Mouse (Mus musculus) hindbrain, embryonic 10.5 days (tissue): ENCODE data around the gene Rnf182. TPM values are rescaled to one million over a fixed set of nuclear protein-coding genes. Genes with fewer than 3 reads are reported as not detected.
A peak's percentile ranks its signal among the peaks of the same experiment; 100 is the strongest.

Experiments used
- DNase-seq: peaks from one replicate; pipeline ENCODE4 v3.0.0-alpha.2; 2017; ENCODE audit warnings: low spot score
- H3K27ac ChIP-seq: fragments of 300-500 bp; sonication (generic); 2 replicates; pipeline ENCODE4 v1.5.1; 2016; ENCODE audit warnings: mild to moderate bottlenecking, moderate library complexity
- H3K27me3 ChIP-seq: fragments of 300-500 bp; sonication (generic); 2 replicates; pipeline ENCODE4 v1.6.1; 2016; ENCODE audit warnings: mild to moderate bottlenecking; ENCODE audit not compliant: poor library complexity, insufficient read depth, severe bottlenecking
- H3K36me3 ChIP-seq: fragments of 300-500 bp; sonication (generic); 2 replicates; pipeline ENCODE4 v1.6.1; 2016; ENCODE audit warnings: mild to moderate bottlenecking, moderate library complexity
- H3K4me1 ChIP-seq: fragments of 300-500 bp; sonication (generic); replicated peaks from 2 replicates; pipeline ENCODE4 v1.6.1; 2016; ENCODE audit warnings: mild to moderate bottlenecking
- H3K4me3 ChIP-seq: fragments of 300-500 bp; sonication (generic); 2 replicates; pipeline ENCODE4 v1.5.1; 2016; ENCODE audit warnings: mild to moderate bottlenecking, moderate library complexity
- H3K9me3 ChIP-seq: fragments of 300-500 bp; sonication (generic); 2 replicates; pipeline ENCODE4 v1.6.1; 2016; ENCODE audit warnings: mild to moderate bottlenecking, moderate library complexity
- WGBS: fragments of 180-500 bp; shearing (Covaris S2); methylation state at CpG from one replicate; pipeline ENCODE4 v1.1.7; 2016; 5-methylcytosine and 5-hydroxymethylcytosine counted together
- polyA plus RNA-seq: library from polyadenylated mRNA; unstranded; fragments of >200 nt; fragmentation: Nextera tagmentation; extraction: Ambion mirVana; gene quantifications from 2 replicates; pipeline ENCODE4 v1.2.1, GENCODE M21; 2016

Rnf182 gene
- polyA plus RNA-seq, 1 experiment from 2014 or later: 6.6 TPM

GRCm38 (mm10) chr13:43714741-43715140 is 99.2 kb downstream of the Rnf182 start:
- Histone ChIP-seq H3K36me3 (no peaks in the 10 kb centered on the region), H3K27me3 (0 out of 2 replicates have a peak, but pooled peaks cover 6% of the 10 kb centered on the region), H3K9me3 (no peaks in the 10 kb centered on the region), H3K4me1 (peaks cover 16% of the 10 kb centered on the region), H3K27ac (no peak overlapping the region), H3K4me3 (no peak overlapping the region)
- DNase-seq: no peak
- 89% methylated on average over 6 of the region's 6 CpGs for WGBS

- no peak for DNase-seq
- Histone ChIP-seq H3K9me3 (no peaks in the 10 kb centered on the region), H3K36me3 (no peaks in the 10 kb centered on the region), H3K27ac (no peak overlapping the region), H3K27me3 (0 out of 2 replicates have a peak, but pooled peaks cover 6% of the 10 kb centered on the region), H3K4me1 (peaks cover 24% of the 10 kb centered on the region), H3K4me3 (no peak overlapping the region)
- WGBS: 92% methylated on average over 5 of the region's 5 CpGs
These were observed 100.0 kb downstream of the Rnf182 start for GRCm38 (mm10) chr13:43715466-43715865.

DNA sequence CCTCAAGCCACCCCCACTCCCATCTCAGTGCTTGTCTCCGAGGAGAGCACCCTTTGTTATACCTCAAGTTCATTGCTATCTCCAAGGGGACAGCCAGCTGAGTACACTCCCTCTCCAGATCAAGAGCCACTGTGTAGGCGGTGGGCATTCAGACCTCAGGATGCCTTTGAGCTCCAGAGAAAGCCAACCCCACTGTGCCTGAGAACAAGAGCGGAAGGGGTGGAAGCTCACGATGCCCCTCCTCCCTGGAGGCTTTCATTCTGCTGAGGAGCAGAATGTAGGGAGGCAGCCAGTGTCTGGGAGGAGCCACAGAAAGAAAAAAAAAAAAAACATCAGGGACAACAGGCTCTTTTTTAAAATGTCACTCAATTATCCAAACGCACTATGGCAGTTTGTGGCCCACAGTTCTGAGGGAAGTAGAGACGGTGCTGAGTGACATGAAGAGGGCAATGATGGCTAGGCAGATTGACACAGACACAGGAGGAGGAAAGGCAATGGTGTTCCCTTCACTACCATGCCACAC is 101.1 kb downstream of the Rnf182 start:
- 29% methylated on average over 6 of the region's 6 CpGs for WGBS
- Histone ChIP-seq H3K27ac (no peak overlapping the region), H3K4me3 (no peak overlapping the region), H3K36me3 (no peaks in the 10 kb centered on the region), H3K9me3 (no peaks in the 10 kb centered on the region), H3K27me3 (0 out of 2 replicates have a peak, but pooled peaks cover 6% of the 10 kb centered on the region), H3K4me1 (peaks cover 27% of the 10 kb centered on the region)
- peak; percentile 15 for DNase-seq

GRCm38 (mm10) chr13:43718173-43718572 is 102.7 kb downstream of the Rnf182 start:
- DNase-seq: no peak
- no peaks in the 10 kb centered on the region for H3K36me3 ChIP-seq
- WGBS: 93% methylated on average over 7 of the region's 7 CpGs
- peaks cover 27% of the 10 kb centered on the region for H3K4me1 ChIP-seq
- 0 out of 2 replicates have a peak, but pooled peaks cover 6% of the 10 kb centered on the region for H3K27me3 ChIP-seq
- no peak overlapping the region for H3K27ac ChIP-seq
- no peaks in the 10 kb centered on the region for H3K9me3 ChIP-seq
- no peak overlapping the region for H3K4me3 ChIP-seq

GRCm38 (mm10) chr13:43720496-43720895 is 105.0 kb downstream of the Rnf182 start:
- H3K36me3 ChIP-seq: no peaks in the 10 kb centered on the region

More at GRCm38 (mm10) chr13:43720496-43720895, 105.0 kb downstream of the Rnf182 start:
- WGBS: 60% methylated on average over 8 of the region's 8 CpGs
- no peaks in the 10 kb centered on the region for H3K9me3 ChIP-seq
- no peak overlapping the region for H3K27ac ChIP-seq
- DNase-seq: no peak
- no peaks in the 10 kb centered on the region for H3K27me3 ChIP-seq
- H3K4me3 ChIP-seq: no peak overlapping the region
- peaks cover 27% of the 10 kb centered on the region for H3K4me1 ChIP-seq

Other genes starting within 250 kb of the Rnf182 start
- 161 and 167 TPM in 2 replicates for gene Nol7, start 217.3 kb upstream of the Rnf182 start, polyA plus RNA-seq
- 8.7 and 9.4 TPM in 2 replicates for gene Ranbp9, start 134.4 kb upstream of the Rnf182 start, polyA plus RNA-seq
- gene Mcur1, start 55.5 kb upstream of the Rnf182 start, polyA plus RNA-seq: 7.3 and 8.9 TPM in 2 replicates
- 4.0 and 5.4 TPM in 2 replicates for gene Cd83, start 169.1 kb downstream of the Rnf182 start, polyA plus RNA-seq